In genomic region chr13:33004414-33005105, GRCm38 (mm10) we compare ENCODE assay signal across 7 mouse cellular contexts. TPM values are rescaled to one million over a fixed set of nuclear protein-coding genes. Genes with fewer than 3 reads are reported as not detected.
DNase-seq lines count a peak whose midpoint lies in the region; ATAC-seq and TF ChIP-seq lines count a peak whose summit lies in the region.

No protein-coding gene starts in this region.

- peak overlapping the region; percentile 40 for H3K4me3 ChIP-seq in embryonic facial prominence, embryonic 13.5 days
- peak overlapping the region; percentile 47 for H3K4me3 ChIP-seq in heart, adult 2 months
- H3K4me3 ChIP-seq in limb, embryonic 13.5 days: peak overlapping the region; percentile 42
- H3K4me3 ChIP-seq in midbrain, embryonic 16.5 days (ENCODE audit: low read depth, low read length): peak overlapping the region; percentile 20; the same call in 1 of the 2 replicates

- peak; percentile 76; the same call in 1 of the 2 replicates for TF ChIP-seq EP300 in heart, adult 2 months (IDR thresholded peaks at IDR 0.05; ENCODE audit: insufficient read depth, low read depth, low read length)

- DNase-seq in adrenal gland, postnatal 25 days: peak; percentile 85
- peak; percentile 89 to 92 for DNase-seq in heart, adult 2 months
- peak; percentile 87 to 89 for DNase-seq in kidney, adult 8-10 months
- DNase-seq in spleen, postnatal 10 days (ENCODE audit: low spot score in 2 of 2): peak; percentile 93

- ATAC-seq in embryonic facial prominence, embryonic 13.5 days (ENCODE audit: insufficient number of reproducible peaks, insufficient read depth, low FRiP score, low TSS enrichment, low read depth): peak; percentile 71
- ATAC-seq in limb, embryonic 13.5 days (ENCODE audit: low FRiP score, low read depth): peak; percentile 90
- ATAC-seq in midbrain, embryonic 16.5 days: peak; percentile 92

- H3K4me2 ChIP-seq in embryonic facial prominence, embryonic 13.5 days: peak overlapping the region; percentile 60
- peak overlapping the region; percentile 63 for H3K4me2 ChIP-seq in limb, embryonic 13.5 days (replicated peaks)
- peak overlapping the region; percentile 48 for H3K4me2 ChIP-seq in midbrain, embryonic 16.5 days (ENCODE audit: low read length)

- TF ChIP-seq CTCF in heart, adult 2 months (IDR thresholded peaks at IDR 0.05): peak; percentile 86

- intact Hi-C loops in heart, adult 2 months (cut with DNase I): loop anchor here (2.0 to 10.0 kb wide), 4 partner anchors 40 to 200 kb away; partner anchors contain the start of genes D930007J09Rik, Serpinb6b and Wrnip1

- H3K79me2 ChIP-seq in heart, adult 2 months (replicated peaks; ENCODE audit: control insufficient read depth, insufficient read depth, low read length): no peaks in the 10 kb centered on the region

- H3K36me3 ChIP-seq in embryonic facial prominence, embryonic 13.5 days: no peaks in the 10 kb centered on the region
- H3K36me3 ChIP-seq in heart, adult 2 months (ENCODE audit: control insufficient read depth, insufficient read depth, low read length): peaks cover 13% of the 10 kb centered on the region; the same call in 1 of the 2 replicates
- H3K36me3 ChIP-seq in limb, embryonic 13.5 days: no peaks in the 10 kb centered on the region
- no peaks in the 10 kb centered on the region for H3K36me3 ChIP-seq in midbrain, embryonic 16.5 days (ENCODE audit: control insufficient read depth, insufficient read depth, low read length)

- H3K4me1 ChIP-seq in embryonic facial prominence, embryonic 13.5 days: peaks cover 10% of the 10 kb centered on the region
- peaks cover 10% of the 10 kb centered on the region for H3K4me1 ChIP-seq in heart, adult 2 months (ENCODE audit: control insufficient read depth, insufficient read depth, low read length)
- H3K4me1 ChIP-seq in limb, embryonic 13.5 days: peaks cover 7% of the 10 kb centered on the region; the same call in 1 of the 2 replicates
- H3K4me1 ChIP-seq in midbrain, embryonic 16.5 days (ENCODE audit: control insufficient read depth, insufficient read depth, low read length): peaks cover 4% of the 10 kb centered on the region; the same call in 1 of the 2 replicates

- no peaks in the 10 kb centered on the region for H3K27me3 ChIP-seq in embryonic facial prominence, embryonic 13.5 days
- no peaks in the 10 kb centered on the region for H3K27me3 ChIP-seq in heart, adult 2 months (ENCODE audit: control insufficient read depth, insufficient read depth, low read length)
- no peaks in the 10 kb centered on the region for H3K27me3 ChIP-seq in limb, embryonic 13.5 days
- H3K27me3 ChIP-seq in midbrain, embryonic 16.5 days (ENCODE audit: control insufficient read depth, insufficient read depth, low read depth, low read length): no peaks in the 10 kb centered on the region

- no peaks in the 10 kb centered on the region for H3K9me3 ChIP-seq in embryonic facial prominence, embryonic 13.5 days
- H3K9me3 ChIP-seq in limb, embryonic 13.5 days: no peaks in the 10 kb centered on the region
- H3K9me3 ChIP-seq in midbrain, embryonic 16.5 days (replicated peaks; ENCODE audit: control insufficient read depth, low read length, poor library complexity, severe bottlenecking): no peaks in the 10 kb centered on the region

- 14% methylated on average over 12 of the region's 12 CpGs for WGBS in embryonic facial prominence, embryonic 13.5 days
- WGBS in heart, adult 2 months: 6% methylated on average over 12 of the region's 12 CpGs
- WGBS in limb, embryonic 13.5 days: 14% methylated on average over 12 of the region's 12 CpGs
- 17% methylated on average over 12 of the region's 12 CpGs for WGBS in midbrain, embryonic 16.5 days

- H3K9ac ChIP-seq in embryonic facial prominence, embryonic 13.5 days: peak overlapping the region; percentile 72
- H3K9ac ChIP-seq in heart, adult 2 months (ENCODE audit: low read depth, low read length): peak overlapping the region; percentile 68
- H3K9ac ChIP-seq in limb, embryonic 13.5 days: peak overlapping the region; percentile 58
- peak overlapping the region; percentile 37; the same call in 1 of the 2 replicates for H3K9ac ChIP-seq in midbrain, embryonic 16.5 days (ENCODE audit: low read depth, low read length)

- peak; percentile 77 for TF ChIP-seq POLR2A in heart, adult 2 months (IDR thresholded peaks at IDR 0.05; ENCODE audit: insufficient read depth, low read depth, low read length)

- H3K27ac ChIP-seq in embryonic facial prominence, embryonic 13.5 days: peak overlapping the region; percentile 40
- H3K27ac ChIP-seq in heart, adult 2 months: peak overlapping the region; percentile 97
- peak overlapping the region; percentile 65 for H3K27ac ChIP-seq in limb, embryonic 13.5 days
- H3K27ac ChIP-seq in midbrain, embryonic 16.5 days (ENCODE audit: low read length): no peak overlapping the region

RNA-seq across cellular contexts. Expression of gene Serpinb9, which starts 1.5 kb away (rescaled TPM):
- total RNA-seq in adrenal gland, postnatal 25 days (2021): 15.6 and 19.8 TPM in 2 replicates
- polyA plus RNA-seq in embryonic facial prominence, embryonic 13.5 days (2015; fragmentation: Nextera tagmentation; extraction: Ambion mirVana): 3.0 TPM in 2 replicates
- 1 to 10 TPM; 8.6 to 9.3 TPM for total RNA-seq in heart, adult 2 months (2021)
- polyA plus RNA-seq in heart, adult 2 months (2012; rRNA removed): 6.0 and 11.9 TPM in 2 replicates
- 3.1 and 3.3 TPM in 2 replicates for polyA plus RNA-seq in limb, embryonic 13.5 days (2015; fragmentation: Nextera tagmentation; extraction: Ambion mirVana)
- 1.9 and 2.0 TPM in 2 replicates for polyA plus RNA-seq in midbrain, embryonic 16.5 days (2015; fragmentation: Nextera tagmentation; extraction: Ambion mirVana)

RNA-seq across cellular contexts. Expression of gene Serpinb9b, which starts 22.7 kb away (rescaled TPM):
- 0.29 TPM in 1 of 2 replicates, not detected in the other for total RNA-seq in adrenal gland, postnatal 25 days (2021)
- polyA plus RNA-seq in embryonic facial prominence, embryonic 13.5 days (2015; fragmentation: Nextera tagmentation; extraction: Ambion mirVana): 0.12 TPM in 1 of 2 replicates, not detected in the other
- total RNA-seq in heart, adult 2 months (2021): under 1 TPM in 1 of 2 experiments, not detected in 1; 0.18 TPM
- 0.20 and 0.47 TPM in 2 replicates for polyA plus RNA-seq in heart, adult 2 months (2012; rRNA removed)
- not detected in 2 replicates for polyA plus RNA-seq in limb, embryonic 13.5 days (2015; fragmentation: Nextera tagmentation; extraction: Ambion mirVana)
- polyA plus RNA-seq in midbrain, embryonic 16.5 days (2015; fragmentation: Nextera tagmentation; extraction: Ambion mirVana): 0.13 and 0.30 TPM in 2 replicates

RNA-seq across cellular contexts. Expression of gene Serpinb6b, which starts 39.6 kb away (rescaled TPM):
- total RNA-seq in adrenal gland, postnatal 25 days (2021): 43.9 and 61.3 TPM in 2 replicates
- polyA plus RNA-seq in embryonic facial prominence, embryonic 13.5 days (2015; fragmentation: Nextera tagmentation; extraction: Ambion mirVana): 1.3 and 2.1 TPM in 2 replicates
- total RNA-seq in heart, adult 2 months (2021): 10 to 100 TPM; 26.3 to 33.1 TPM
- 21.6 and 30.3 TPM in 2 replicates for polyA plus RNA-seq in heart, adult 2 months (2012; rRNA removed)
- 0.86 and 0.92 TPM in 2 replicates for polyA plus RNA-seq in limb, embryonic 13.5 days (2015; fragmentation: Nextera tagmentation; extraction: Ambion mirVana)
- 1.2 and 2.0 TPM in 2 replicates for polyA plus RNA-seq in midbrain, embryonic 16.5 days (2015; fragmentation: Nextera tagmentation; extraction: Ambion mirVana)
